Mouse (Mus musculus): ENCODE measurements around the gene Lcn2. TPM values are rescaled to one million over a fixed set of nuclear protein-coding genes. Genes with fewer than 3 reads are reported as not detected.

Gene Lcn2
- polyA plus RNA-seq, 1 experiment from 2014 or later: 22.8 TPM

GRCm38 (mm10) chr2:32351471-32351961 lies 36.5 kb downstream of the Lcn2 start:
- WGBS (ENCODE audit: insufficient replicate concordance): 40% methylated on average over 9 of the region's 9 CpGs
- no peak overlapping the region for H3K9ac ChIP-seq

DNA sequence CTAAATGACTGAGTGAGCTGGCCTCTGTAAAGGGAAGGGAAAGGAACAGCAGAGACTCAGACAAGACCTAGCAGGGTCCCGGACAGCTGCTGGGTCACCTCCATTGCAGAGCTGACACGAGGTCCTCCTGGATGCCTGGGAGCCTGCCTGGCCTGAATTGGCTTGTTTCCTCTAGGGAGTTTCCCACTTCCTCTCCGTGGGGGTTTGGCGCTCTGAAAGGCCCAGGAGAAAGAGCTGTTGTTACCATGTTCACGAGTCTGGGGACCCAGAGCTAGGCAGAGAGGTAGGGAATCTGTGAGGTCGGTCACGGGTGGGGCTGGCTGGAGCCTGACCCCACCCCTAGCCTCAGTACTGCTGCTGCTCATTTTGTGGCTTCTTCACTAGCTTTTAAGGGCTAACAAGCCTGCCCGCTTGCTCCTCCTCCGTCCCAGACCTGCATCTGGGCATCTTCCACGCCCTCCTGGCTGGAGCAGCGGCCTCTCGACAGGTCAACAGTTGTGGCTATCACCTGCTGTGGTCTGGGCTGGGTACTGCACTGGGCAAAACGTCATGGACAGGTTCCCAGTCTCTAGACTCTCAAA lies 37.5 kb downstream of the Lcn2 start:
- DNase-seq: no peak
- H3K9me3 ChIP-seq (replicated peaks): no peaks in the 10 kb centered on the region
- no peak overlapping the region for H3K4me3 ChIP-seq (replicated peaks)
- ATAC-seq (ENCODE audit: low read depth): no peak
- H3K4me2 ChIP-seq: no peak overlapping the region
- H3K4me1 ChIP-seq (replicated peaks): peaks cover 22% of the 10 kb centered on the region
- WGBS (ENCODE audit: insufficient replicate concordance): 30% methylated on average over 13 of the region's 13 CpGs
- H3K9ac ChIP-seq: no peak overlapping the region
- H3K27ac ChIP-seq: no peak overlapping the region
- peaks cover 62% of the 10 kb centered on the region for H3K27me3 ChIP-seq
- no peaks in the 10 kb centered on the region for H3K36me3 ChIP-seq

More at GRCm38 (mm10) chr2:32351471-32351961, 36.5 kb downstream of the Lcn2 start:
- DNase-seq (no peak), ATAC-seq (ENCODE audit: low read depth) (no peak)
- peaks cover 26% of the 10 kb centered on the region for H3K4me1 ChIP-seq (replicated peaks)
- peaks cover 65% of the 10 kb centered on the region for H3K27me3 ChIP-seq
- no peaks in the 10 kb centered on the region for H3K36me3 ChIP-seq
- no peaks in the 10 kb centered on the region for H3K9me3 ChIP-seq (replicated peaks)
- peak overlapping the region; percentile 82; the same call in 1 of the 2 replicates for H3K4me2 ChIP-seq
- no peak overlapping the region for H3K4me3 ChIP-seq (replicated peaks)
- no peak overlapping the region for H3K27ac ChIP-seq

GRCm38 (mm10) chr2:32349625-32350255 lies 38.3 kb downstream of the Lcn2 start:
- Histone ChIP-seq H3K4me1 (replicated peaks) (peaks cover 22% of the 10 kb centered on the region), H3K9ac (no peak overlapping the region), H3K27me3 (peaks cover 62% of the 10 kb centered on the region), H3K4me3 (replicated peaks) (no peak overlapping the region), H3K27ac (no peak overlapping the region), H3K36me3 (no peaks in the 10 kb centered on the region), H3K9me3 (replicated peaks) (no peaks in the 10 kb centered on the region), H3K4me2 (no peak overlapping the region)
- DNase-seq: no peak
- 48% methylated on average over 8 of the region's 8 CpGs for WGBS (ENCODE audit: insufficient replicate concordance)
- ATAC-seq (ENCODE audit: low read depth): no peak

DNA sequence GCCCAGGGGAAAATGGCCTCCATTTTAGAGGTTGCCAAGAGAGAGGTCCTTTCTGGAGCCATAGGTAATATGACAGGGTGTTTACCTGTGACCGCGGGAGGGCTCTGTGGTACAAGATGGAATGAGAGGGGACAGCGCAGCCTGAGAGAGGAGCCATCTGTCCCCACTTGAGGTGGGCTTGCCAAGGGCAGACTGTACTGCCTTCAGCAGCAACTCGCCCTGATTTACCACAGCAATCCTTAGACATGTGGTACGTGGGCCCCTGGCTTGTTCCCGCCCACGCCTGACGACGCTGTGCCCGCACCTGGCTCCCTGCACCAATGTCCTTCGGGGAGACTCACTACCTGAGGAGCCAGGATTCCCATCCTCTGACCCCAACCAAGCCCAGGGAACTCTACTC lies 39.7 kb downstream of the Lcn2 start:
- Histone ChIP-seq H3K9me3 (replicated peaks) (no peaks in the 10 kb centered on the region), H3K27me3 (peaks cover 62% of the 10 kb centered on the region)

DNA sequence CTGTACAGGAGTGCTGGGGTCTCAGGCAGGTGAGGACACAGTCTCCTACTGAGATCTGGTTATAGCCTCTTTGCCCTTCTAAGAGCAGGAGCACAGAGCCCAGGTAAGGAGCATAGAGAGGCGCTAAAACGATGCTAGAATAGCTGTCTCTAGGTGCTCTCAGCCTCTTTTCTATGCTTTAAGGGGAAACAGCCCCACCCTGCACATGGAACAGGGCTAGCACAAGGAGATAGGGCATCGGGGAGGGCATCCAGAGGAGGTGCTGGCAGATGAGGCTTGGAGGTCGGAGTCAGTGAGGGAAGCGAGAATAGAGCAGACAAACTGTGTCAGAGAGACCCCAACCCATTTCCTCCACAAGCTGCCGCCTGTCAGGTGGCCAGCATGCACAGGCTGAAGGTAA lies 41.0 kb downstream of the Lcn2 start:
- ATAC-seq (ENCODE audit: low read depth) (no peak), DNase-seq (no peak)
- Histone ChIP-seq H3K9ac (no peak overlapping the region), H3K4me3 (replicated peaks) (no peak overlapping the region), H3K4me2 (no peak overlapping the region), H3K9me3 (replicated peaks) (no peaks in the 10 kb centered on the region), H3K4me1 (replicated peaks) (no peaks in the 10 kb centered on the region), H3K27me3 (peaks cover 51% of the 10 kb centered on the region), H3K27ac (no peak overlapping the region), H3K36me3 (no peaks in the 10 kb centered on the region)
- 56% methylated on average over 6 of the region's 6 CpGs for WGBS (ENCODE audit: insufficient replicate concordance)

More for the DNA sequence above, 39.7 kb downstream of the Lcn2 start:
- no peak for ATAC-seq (ENCODE audit: low read depth)
- 68% methylated on average over 11 of the region's 11 CpGs for WGBS (ENCODE audit: insufficient replicate concordance)
- Histone ChIP-seq H3K4me2 (no peak overlapping the region), H3K27ac (no peak overlapping the region), H3K9ac (no peak overlapping the region), H3K4me3 (replicated peaks) (no peak overlapping the region), H3K4me1 (replicated peaks) (peaks cover 10% of the 10 kb centered on the region), H3K36me3 (no peaks in the 10 kb centered on the region)
- no peak for DNase-seq

DNA sequence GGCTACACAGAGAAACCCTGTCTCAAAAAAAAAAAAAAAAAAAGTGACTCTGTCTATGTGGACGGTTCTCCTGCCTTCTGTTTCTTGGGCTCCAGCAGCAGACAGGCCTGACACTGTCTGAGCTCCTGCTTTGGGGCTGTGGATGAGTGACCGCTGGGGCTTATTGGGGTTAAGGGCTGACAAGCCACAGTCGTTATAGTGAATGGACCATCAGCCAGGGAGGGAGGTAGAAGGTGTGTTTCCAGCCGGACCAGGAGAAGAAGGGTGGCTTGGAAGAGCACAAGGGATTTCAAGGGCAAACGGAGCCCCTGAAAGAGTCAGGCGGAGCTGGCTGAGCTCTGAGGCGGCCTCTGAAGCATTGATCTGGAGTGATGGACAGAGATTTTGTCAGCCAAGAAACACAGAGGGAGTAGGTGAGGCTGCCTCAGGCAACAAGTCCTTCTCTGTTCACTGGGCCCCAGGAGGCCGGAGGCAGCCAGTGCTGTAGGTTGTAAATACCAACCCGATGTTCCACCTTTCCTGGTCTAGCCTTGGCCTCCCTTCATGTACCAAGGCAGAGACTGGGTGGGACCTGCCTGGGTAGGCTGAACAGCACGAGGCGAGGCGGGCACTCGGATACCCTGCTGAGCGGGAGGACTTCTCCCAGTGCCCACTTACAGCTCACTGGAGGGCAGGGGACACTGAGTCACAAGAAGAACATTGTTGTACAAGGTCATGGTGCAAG lies 43.3 kb downstream of the Lcn2 start:
- Histone ChIP-seq H3K36me3 (no peaks in the 10 kb centered on the region), H3K4me2 (no peak overlapping the region), H3K9ac (no peak overlapping the region), H3K4me3 (replicated peaks) (no peak overlapping the region), H3K27ac (no peak overlapping the region), H3K4me1 (replicated peaks) (no peaks in the 10 kb centered on the region), H3K27me3 (peaks cover 36% of the 10 kb centered on the region), H3K9me3 (replicated peaks) (no peaks in the 10 kb centered on the region)
- no peak for ATAC-seq (ENCODE audit: low read depth)
- no peak for DNase-seq
- 63% methylated on average over 14 of the region's 14 CpGs for WGBS (ENCODE audit: insufficient replicate concordance)

DNA sequence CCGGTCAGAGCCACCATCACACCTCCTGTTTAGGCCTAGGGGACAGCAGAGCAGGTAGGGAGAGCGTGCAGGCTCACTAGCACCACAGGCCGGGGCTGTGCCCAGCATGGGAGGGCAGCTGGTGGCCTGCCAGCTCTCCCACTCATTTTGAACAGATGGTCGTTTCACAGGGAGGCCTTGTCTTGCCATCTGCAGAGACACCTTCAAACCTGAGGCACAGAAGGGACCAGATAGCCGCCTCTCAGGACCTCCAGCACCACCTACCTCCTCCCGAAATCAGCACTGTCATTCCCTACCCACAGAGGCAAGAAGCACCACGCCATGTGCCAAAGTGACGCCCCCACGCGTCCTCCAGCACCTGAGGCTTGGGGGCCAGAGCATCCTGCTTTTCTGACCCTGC lies 44.0 kb downstream of the Lcn2 start:
- ATAC-seq (ENCODE audit: low read depth) (no peak), DNase-seq (no peak)
- H3K27ac ChIP-seq: no peak overlapping the region
- WGBS (ENCODE audit: insufficient replicate concordance): 49% methylated on average over 10 of the region's 10 CpGs
- no peak overlapping the region for H3K9ac ChIP-seq
- H3K36me3 ChIP-seq: no peaks in the 10 kb centered on the region
- H3K4me3 ChIP-seq (replicated peaks): no peak overlapping the region
- H3K4me2 ChIP-seq: no peak overlapping the region
- peaks cover 28% of the 10 kb centered on the region for H3K27me3 ChIP-seq
- no peaks in the 10 kb centered on the region for H3K4me1 ChIP-seq (replicated peaks)
- H3K9me3 ChIP-seq (replicated peaks): no peaks in the 10 kb centered on the region

DNA sequence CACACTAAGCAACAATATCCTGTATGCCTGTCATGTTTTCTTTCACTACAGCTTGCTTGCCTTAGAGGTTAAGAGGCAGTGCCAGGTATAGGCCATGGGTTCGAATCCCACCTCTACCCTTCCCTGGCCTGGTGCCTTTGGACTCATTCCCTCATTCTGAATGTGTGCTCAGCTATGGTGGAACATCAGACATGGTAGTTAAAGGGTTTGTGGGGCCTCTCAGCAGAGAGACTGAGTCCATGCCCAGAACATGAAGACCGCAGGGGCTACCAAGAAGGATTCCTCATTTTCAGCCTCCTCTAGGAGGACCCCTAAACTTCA lies 44.7 kb downstream of the Lcn2 start:
- Histone ChIP-seq H3K9me3 (replicated peaks) (no peaks in the 10 kb centered on the region), H3K4me3 (replicated peaks) (no peak overlapping the region), H3K27ac (no peak overlapping the region), H3K36me3 (no peaks in the 10 kb centered on the region), H3K27me3 (peaks cover 21% of the 10 kb centered on the region), H3K4me1 (replicated peaks) (no peaks in the 10 kb centered on the region), H3K9ac (no peak overlapping the region), H3K4me2 (no peak overlapping the region)
- DNase-seq (no peak), ATAC-seq (ENCODE audit: low read depth) (no peak)
- 80% methylated on average over 2 of the region's 2 CpGs for WGBS (ENCODE audit: insufficient replicate concordance)

- Histone ChIP-seq H3K4me2 (no peak overlapping the region), H3K9ac (no peak overlapping the region), H3K4me1 (replicated peaks) (no peaks in the 10 kb centered on the region), H3K4me3 (replicated peaks) (no peak overlapping the region), H3K27ac (no peak overlapping the region), H3K36me3 (no peaks in the 10 kb centered on the region), H3K27me3 (peaks cover 18% of the 10 kb centered on the region), H3K9me3 (replicated peaks) (no peaks in the 10 kb centered on the region)
- WGBS (ENCODE audit: insufficient replicate concordance): 58% methylated on average over 6 of the region's 6 CpGs
- no peak for DNase-seq
- ATAC-seq (ENCODE audit: low read depth): no peak
Measured at GRCm38 (mm10) chr2:32342539-32343350, 45.3 kb downstream of the Lcn2 start.

GRCm38 (mm10) chr2:32342039-32342438 lies 46.0 kb downstream of the Lcn2 start:
- ATAC-seq (ENCODE audit: low read depth): no peak
- H3K9me3 ChIP-seq (replicated peaks): no peaks in the 10 kb centered on the region
- no peak overlapping the region for H3K4me3 ChIP-seq (replicated peaks)
- no peak overlapping the region for H3K27ac ChIP-seq
- no peak for DNase-seq
- WGBS (ENCODE audit: insufficient replicate concordance): 70% methylated on average over 4 of the region's 4 CpGs
- no peaks in the 10 kb centered on the region for H3K36me3 ChIP-seq
- no peaks in the 10 kb centered on the region for H3K4me1 ChIP-seq (replicated peaks)
- no peak overlapping the region for H3K9ac ChIP-seq
- H3K4me2 ChIP-seq: no peak overlapping the region
- peaks cover 14% of the 10 kb centered on the region for H3K27me3 ChIP-seq

- no peak overlapping the region for H3K9ac ChIP-seq
- H3K27me3 ChIP-seq: peaks cover 15% of the 10 kb centered on the region
- no peaks in the 10 kb centered on the region for H3K4me1 ChIP-seq (replicated peaks)
Measured at GRCm38 (mm10) chr2:32341634-32341939, 46.5 kb downstream of the Lcn2 start.

More at GRCm38 (mm10) chr2:32341634-32341939, 46.5 kb downstream of the Lcn2 start:
- Histone ChIP-seq H3K36me3 (no peaks in the 10 kb centered on the region), H3K9me3 (replicated peaks) (no peaks in the 10 kb centered on the region), H3K27ac (no peak overlapping the region), H3K4me2 (no peak overlapping the region), H3K4me3 (replicated peaks) (no peak overlapping the region)
- no peak for ATAC-seq (ENCODE audit: low read depth)
- WGBS (ENCODE audit: insufficient replicate concordance): 67% methylated on average over 4 of the region's 4 CpGs
- DNase-seq: no peak
